Mouse (Mus musculus) spleen, adult 2 months (tissue): ENCODE data around the gene F8.

Experiments used
- CTCF ChIP-seq: fragments of 200-500 bp; IDR thresholded peaks from 2 replicates; pipeline ENCODE4 v1.5.1; 2011; ENCODE audit warnings: mild to moderate bottlenecking, inconsistent platforms; ENCODE audit not compliant: insufficient read depth, insufficient read length, insufficient replicate concordance; ENCODE audit errors: extremely low read depth
- POLR2A ChIP-seq: fragments of 200-500 bp; IDR thresholded peaks from 2 replicates; pipeline ENCODE4 v1.6.1; 2011; ENCODE audit warnings: low read depth, low read length, inconsistent platforms

DNA sequence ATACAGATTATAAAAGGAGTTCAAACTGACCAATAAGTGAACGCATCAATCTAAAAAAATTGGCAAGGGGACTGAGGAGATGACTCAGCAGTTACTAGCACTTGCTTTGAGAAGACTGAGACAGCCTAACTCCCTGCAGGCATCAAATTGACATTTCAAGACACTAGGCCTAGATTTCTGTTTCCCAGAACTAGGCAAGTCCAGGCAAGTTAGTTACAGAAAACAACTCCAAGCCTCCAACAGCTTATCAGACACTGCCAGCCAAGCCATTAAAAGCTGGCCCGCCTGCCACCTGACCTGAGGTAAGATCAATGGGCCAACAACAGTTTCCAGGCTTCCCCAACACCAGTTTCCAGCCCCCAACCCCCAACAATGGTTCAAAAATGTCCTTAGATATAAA lies 244.7 kb downstream of the F8 start:
- TF ChIP-seq POLR2A (no peak), CTCF (no peak)
